Mouse (Mus musculus): Measurements from ENCODE around the gene Cpt1a. TPM values are rescaled to one million over a fixed set of nuclear protein-coding genes. Genes with fewer than 3 reads are reported as not detected.

The Cpt1a gene
- total RNA-seq (2017): 76.2 and 76.7 TPM in 2 replicates

- ATAC-seq (ENCODE audit: extremely low read depth, insufficient number of reproducible peaks, low FRiP score, poor library complexity, severe bottlenecking): peak; percentile 43
Measured at GRCm38 (mm10) chr19:3322261-3322969, at the start of gene Cpt1a. TSS of gene Cpt1a (plus strand) at chr19:3322334.

DNA sequence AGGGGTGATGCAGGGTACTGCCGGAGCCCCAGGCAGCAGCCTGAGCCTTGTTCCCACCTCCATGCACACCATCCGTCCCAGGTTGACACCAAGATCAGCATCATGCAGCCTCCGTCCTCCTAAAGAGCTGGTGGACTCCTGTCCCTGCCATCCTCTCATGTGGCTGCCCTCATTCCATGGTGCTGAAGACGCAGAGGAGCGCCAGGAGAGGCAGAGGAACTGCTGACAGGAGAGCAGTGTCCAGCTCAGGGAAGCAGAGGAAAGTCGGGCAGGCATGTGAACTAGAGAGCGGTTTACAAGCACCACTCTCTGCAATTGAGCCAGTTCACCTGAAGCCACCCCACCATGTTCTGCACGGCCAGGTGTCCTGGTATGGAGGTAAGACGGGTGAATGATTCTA, 48.8 kb upstream of the Cpt1a start:
- ATAC-seq (ENCODE audit: extremely low read depth, insufficient number of reproducible peaks, low FRiP score, poor library complexity, severe bottlenecking): no peak

GRCm38 (mm10) chr19:3275744-3276365, 46.3 kb upstream of the Cpt1a start:
- no peak for ATAC-seq (ENCODE audit: extremely low read depth, insufficient number of reproducible peaks, low FRiP score, poor library complexity, severe bottlenecking)

DNA sequence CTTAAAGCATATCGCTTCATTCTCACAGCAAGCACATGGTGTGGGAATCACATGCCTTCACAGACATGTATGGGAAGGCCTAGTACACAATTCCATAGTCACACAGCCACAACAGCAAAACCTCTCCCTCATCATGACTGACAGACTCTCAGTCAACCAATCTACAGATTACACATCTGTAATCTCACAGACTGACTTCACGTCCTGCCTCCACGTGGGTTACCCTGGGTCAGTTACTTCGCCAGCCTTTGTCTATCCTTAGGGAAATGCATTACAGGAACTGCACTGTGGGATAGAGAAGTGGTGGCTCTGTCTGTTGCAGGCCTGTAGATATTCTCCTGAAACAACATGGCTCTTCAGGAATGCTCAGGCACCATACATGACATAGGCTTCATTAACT, 40.2 kb upstream of the Cpt1a start:
- no peak for ATAC-seq (ENCODE audit: extremely low read depth, insufficient number of reproducible peaks, low FRiP score, poor library complexity, severe bottlenecking)

DNA sequence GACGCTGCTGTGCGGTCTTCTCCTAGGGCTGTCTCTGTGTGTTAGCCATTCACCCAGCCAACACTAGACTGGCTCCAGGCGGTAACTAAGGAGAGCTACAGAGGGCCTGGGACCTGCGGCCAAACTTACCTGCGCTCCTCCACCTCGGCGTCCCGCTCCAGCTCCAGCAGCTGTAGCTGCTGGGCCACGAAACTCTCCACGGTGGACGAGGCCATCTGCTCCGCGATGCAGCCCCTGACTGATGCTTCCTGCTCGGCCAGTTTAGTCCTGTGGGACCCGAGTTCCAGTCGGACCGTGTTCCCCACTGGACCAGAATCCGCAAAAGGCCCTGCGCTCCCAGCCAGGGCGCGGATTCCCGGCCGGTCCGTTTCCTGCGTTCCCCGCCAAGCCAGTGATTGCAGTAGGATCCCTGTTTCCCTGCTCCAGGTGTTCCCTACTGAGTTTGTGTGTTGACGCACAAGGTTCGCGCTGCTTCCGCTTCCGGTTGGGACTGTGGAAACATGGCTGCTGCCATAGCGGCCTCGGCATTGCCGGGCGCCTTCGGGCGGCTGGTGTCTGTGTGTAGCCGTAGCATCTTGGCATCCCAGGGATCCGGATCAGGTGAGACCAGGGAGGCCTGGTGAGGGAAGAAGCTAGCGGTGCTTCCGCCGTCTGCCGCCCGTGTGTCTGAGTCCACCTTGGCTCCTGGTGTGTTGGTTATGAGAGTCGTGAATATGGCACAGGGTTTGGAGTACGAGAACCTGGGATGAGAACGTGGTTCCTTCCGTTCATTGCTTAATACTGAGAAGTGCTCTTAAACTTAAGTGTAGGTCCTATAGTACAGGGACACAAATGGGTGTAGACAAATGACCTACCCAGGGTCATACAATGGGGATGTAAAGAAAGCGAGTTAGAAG, 39.3 kb upstream of the Cpt1a start, which contains the start of the genes Mrpl21 and Ighmbp2:
Gene Mrpl21, plus strand, starts transcription at position 330 of the 896 bp plus-strand sequence.
Gene Ighmbp2, minus strand, starts transcription at position 446 of the 896 bp plus-strand sequence.
- peak; percentile 62; the same call in 1 of the 2 replicates for ATAC-seq (ENCODE audit: extremely low read depth, insufficient number of reproducible peaks, low FRiP score, poor library complexity, severe bottlenecking)

DNA sequence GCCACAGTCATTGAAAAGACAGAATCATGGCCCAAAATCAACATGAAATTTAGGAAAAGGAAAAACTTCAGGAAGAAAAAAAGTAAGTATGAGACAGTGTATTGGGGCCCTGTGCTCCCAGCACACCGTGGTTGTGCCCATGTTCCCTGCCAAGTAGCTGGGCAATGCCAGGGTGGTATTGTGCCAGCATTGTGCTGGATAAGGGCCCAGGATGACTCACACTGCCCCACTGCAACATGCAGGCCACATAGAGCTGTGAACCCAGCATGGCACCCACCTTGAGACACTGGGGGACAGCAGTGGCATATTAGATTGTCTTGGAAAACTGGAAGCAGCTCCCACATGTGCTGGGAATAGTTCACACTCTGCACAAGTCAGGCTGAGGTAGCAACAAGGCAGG, 33.1 kb upstream of the Cpt1a start:
- ATAC-seq (ENCODE audit: extremely low read depth, insufficient number of reproducible peaks, low FRiP score, poor library complexity, severe bottlenecking): no peak

DNA sequence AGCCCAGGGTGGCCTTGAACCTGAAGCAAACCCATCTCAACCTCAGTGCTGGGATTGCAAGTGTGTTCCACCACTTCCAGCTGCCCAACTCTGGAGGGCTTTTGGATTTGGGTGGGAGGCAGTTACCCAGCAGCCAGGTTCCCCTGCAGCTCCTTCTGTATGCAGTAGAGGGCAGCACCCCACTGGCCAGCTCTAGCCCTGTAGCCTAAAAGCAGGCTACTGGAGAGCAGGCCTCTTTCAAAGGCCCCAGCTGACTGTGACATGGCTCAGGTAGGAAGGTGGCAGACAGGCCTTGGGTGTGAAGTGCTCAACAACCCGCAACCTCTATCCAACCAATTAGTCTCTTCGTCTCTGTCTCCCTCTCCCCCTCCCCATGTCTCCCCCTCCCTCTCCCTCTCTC, 30.1 kb upstream of the Cpt1a start:
- peak; percentile 70; the same call in 1 of the 2 replicates for ATAC-seq (ENCODE audit: extremely low read depth, insufficient number of reproducible peaks, low FRiP score, poor library complexity, severe bottlenecking)

DNA sequence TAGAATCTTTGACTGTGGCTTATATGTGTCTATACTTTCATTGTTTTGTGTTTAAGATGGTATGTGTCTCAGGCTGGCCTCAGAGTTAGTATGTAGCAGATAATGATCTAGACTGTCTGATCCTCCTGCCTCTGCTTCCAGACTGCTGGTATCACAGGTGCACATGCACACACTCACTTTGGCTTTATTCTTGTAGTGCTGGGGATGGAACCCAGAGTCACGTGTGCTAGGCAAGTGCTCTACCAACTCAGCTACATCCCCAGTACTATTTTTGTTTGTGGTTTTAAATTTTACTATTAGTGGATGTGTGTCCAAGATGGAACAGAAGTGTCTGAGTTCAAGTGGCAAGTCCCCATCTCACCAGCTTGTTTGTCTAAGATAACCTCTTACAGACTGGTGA, 29.1 kb upstream of the Cpt1a start:
- no peak for ATAC-seq (ENCODE audit: extremely low read depth, insufficient number of reproducible peaks, low FRiP score, poor library complexity, severe bottlenecking)

- no peak for ATAC-seq (ENCODE audit: extremely low read depth, insufficient number of reproducible peaks, low FRiP score, poor library complexity, severe bottlenecking)
Measured at GRCm38 (mm10) chr19:3295245-3295644, 26.9 kb upstream of the Cpt1a start.

GRCm38 (mm10) chr19:3297034-3297433, 25.1 kb upstream of the Cpt1a start:
- no peak for ATAC-seq (ENCODE audit: extremely low read depth, insufficient number of reproducible peaks, low FRiP score, poor library complexity, severe bottlenecking)

- ATAC-seq (ENCODE audit: extremely low read depth, insufficient number of reproducible peaks, low FRiP score, poor library complexity, severe bottlenecking): no peak
Measured at GRCm38 (mm10) chr19:3297775-3298174, 24.4 kb upstream of the Cpt1a start.

DNA sequence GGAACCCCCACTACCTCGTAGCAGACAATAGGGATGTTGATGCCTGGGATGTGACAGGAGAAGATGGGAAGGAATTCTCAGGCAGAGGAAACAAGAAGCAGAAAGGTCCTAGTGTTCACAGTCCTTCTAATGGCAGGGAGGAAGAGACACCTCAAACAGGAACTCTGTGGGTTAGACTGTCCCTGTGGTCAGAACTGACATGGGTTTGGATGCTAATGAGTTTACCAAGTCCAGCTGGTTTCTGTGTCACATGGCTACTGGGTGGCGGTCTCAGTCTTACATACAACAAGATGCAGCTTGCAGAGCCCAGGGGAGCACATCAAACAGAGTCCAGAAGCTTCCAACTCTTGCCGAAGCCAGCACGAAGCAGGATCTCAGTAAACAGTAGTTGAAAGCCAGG, 18.1 kb upstream of the Cpt1a start:
- ATAC-seq (ENCODE audit: extremely low read depth, insufficient number of reproducible peaks, low FRiP score, poor library complexity, severe bottlenecking): no peak

DNA sequence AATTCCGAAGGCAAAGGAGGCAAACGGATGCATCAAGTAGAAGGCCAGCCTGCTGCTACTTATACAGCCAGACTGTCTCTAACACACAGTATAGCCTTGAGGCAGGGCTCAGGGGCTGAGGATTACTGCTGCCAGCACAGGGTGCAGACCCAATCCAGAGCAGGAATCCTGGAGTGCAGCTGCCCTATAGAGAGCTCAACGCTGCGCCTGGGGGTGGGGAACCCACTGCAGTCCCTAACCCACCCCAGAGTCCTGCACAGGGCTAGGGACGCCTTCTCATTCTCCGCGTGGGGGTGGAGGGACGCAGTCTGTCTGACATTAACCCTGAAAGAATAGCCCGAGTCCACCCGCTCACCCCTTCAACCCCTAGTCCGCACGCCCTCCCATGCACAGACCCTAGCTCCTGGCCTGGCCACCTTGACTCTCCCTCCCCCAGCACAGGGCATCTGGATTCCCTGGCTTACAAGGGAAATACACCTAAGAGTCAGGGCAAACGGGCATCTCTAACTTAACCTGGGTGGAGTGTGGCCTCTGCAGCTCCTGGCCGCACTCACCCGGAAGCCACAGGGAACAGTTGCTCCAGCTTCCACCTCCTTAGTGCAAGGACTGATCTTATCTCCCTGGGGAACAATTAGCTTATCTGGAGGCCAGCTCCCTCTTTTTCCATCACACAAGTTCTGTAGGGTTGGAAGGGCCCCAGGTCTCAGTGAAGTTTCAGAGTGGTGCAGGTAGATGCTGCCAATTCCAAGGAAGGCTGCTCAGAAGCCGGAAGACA, 14.8 kb upstream of the Cpt1a start:
- no peak for ATAC-seq (ENCODE audit: extremely low read depth, insufficient number of reproducible peaks, low FRiP score, poor library complexity, severe bottlenecking)

- no peak for ATAC-seq (ENCODE audit: extremely low read depth, insufficient number of reproducible peaks, low FRiP score, poor library complexity, severe bottlenecking)
Measured at GRCm38 (mm10) chr19:3319341-3319740, 2.8 kb upstream of the Cpt1a start.

GRCm38 (mm10) chr19:3320086-3320485, 2.0 kb upstream of the Cpt1a start:
- ATAC-seq (ENCODE audit: extremely low read depth, insufficient number of reproducible peaks, low FRiP score, poor library complexity, severe bottlenecking): no peak

- no peak for ATAC-seq (ENCODE audit: extremely low read depth, insufficient number of reproducible peaks, low FRiP score, poor library complexity, severe bottlenecking)
Measured at GRCm38 (mm10) chr19:3320801-3321200, 1.3 kb upstream of the Cpt1a start.

DNA sequence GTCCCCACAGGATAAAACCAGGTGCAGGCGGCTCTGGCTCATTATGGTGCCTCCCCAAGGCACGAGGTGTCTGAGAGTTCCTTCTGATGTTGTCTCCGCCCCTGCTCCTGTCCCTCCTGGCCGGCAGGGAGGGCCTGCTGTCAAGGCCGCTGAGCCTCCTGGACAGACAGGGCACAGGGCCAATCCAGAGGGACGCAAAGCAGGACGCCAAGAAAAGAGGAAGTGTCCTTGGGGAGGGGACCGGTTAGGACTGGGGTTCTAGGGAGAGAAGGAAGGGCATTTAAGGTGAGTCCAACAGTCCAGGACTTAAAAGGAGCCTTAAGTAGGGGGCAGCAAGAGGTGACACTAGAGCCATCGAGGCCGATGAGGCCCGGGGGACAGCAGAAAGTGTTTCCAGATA, 517 bp upstream of the Cpt1a start:
- ATAC-seq (ENCODE audit: extremely low read depth, insufficient number of reproducible peaks, low FRiP score, poor library complexity, severe bottlenecking): peak; percentile 28; the same call in 1 of the 2 replicates

DNA sequence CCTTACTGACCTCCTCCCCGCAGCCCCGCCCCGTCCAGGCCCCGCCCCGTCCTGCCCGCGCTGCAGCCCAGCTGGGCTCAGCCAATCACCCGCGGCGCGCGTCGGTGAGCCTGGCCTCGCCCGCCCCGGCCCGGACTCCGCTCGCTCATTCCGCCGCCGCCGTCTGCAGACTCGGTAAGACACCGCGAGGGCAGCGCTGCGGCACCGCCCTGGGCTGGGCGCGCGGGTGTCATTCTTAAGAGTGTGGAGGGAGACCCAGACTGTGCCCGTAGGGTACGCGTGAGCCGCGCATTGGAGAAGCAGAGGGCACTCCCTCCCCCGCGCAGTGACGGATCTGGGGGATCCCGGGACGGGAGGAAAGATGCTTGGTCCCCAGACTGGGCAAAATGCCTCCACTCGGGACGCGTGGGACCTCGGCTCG, 1.1 kb downstream of the Cpt1a start:
- ATAC-seq (ENCODE audit: extremely low read depth, insufficient number of reproducible peaks, low FRiP score, poor library complexity, severe bottlenecking): peak; percentile 37

DNA sequence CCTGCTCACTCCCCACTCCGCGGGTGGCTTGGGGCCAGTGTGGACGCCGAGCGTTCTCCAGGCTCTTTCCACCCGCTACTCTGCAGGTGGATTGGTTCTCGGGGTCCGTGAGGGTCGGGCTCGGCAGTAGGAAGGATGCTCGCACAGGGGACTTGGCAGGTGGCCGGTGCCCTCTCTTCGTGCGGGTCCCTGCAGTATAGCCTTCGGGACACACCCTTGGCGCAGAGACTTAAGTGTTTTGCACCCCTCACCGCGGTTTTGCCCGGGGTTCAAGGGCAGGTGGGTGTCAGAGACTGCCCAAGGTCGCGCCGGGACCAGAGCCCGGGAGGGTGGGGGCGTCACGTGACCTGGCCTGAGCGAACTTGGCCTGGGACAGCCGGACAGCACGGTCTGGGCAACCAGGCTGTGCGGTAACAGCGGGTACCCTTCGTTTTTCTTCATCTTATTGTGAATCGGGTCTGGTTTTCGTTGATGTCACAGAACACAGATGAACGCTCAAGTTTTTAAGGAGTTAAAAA, 1.7 kb downstream of the Cpt1a start:
- no peak for ATAC-seq (ENCODE audit: extremely low read depth, insufficient number of reproducible peaks, low FRiP score, poor library complexity, severe bottlenecking)
